Mouse (Mus musculus): Measurements from ENCODE around the gene Ctdspl2. TPM values are rescaled to one million over a fixed set of nuclear protein-coding genes. Genes with fewer than 3 reads are reported as not detected.
"Not testable (repeated sequence)": the region's sequence is repeated elsewhere in the genome, so short reads cannot be mapped to it uniquely, and the experiment has no call there.

Gene Ctdspl2
- polyA plus RNA-seq (2014; fragmentation: Nextera tagmentation; extraction: Ambion mirVana): 50.1 and 55.1 TPM in 2 replicates

GRCm38 (mm10) chr2:121955765-121956223 is at the start of gene Ctdspl2, which contains the start of gene Mageb3:
Gene Ctdspl2, plus strand, starts transcription at chr2:121956001.
Gene Mageb3, minus strand, starts transcription at chr2:121956092.
- DNase-seq (ENCODE audit: low spot score) (peak; percentile 98), ATAC-seq (ENCODE audit: low FRiP score) (peak; percentile 99)
- Histone ChIP-seq H3K27me3 (ENCODE audit: control insufficient read depth, insufficient read depth, low read length) (no peaks in the 10 kb centered on the region), H3K4me3 (ENCODE audit: low read depth, low read length) (peak within 1 kb of the TSS; percentile 90), H3K4me2 (replicated peaks; ENCODE audit: low read depth, low read length) (peak within 1 kb of the TSS; percentile 62), H3K4me1 (replicated peaks; ENCODE audit: control insufficient read depth, insufficient read depth, low read length) (no peaks in the 10 kb centered on the region), H3K27ac (ENCODE audit: low read depth, low read length) (peak within 1 kb of the TSS; percentile 86), H3K9me3 (ENCODE audit: control insufficient read depth, low read length) (no peaks in the 10 kb centered on the region), H3K9ac (ENCODE audit: low read depth, low read length) (peak within 1 kb of the TSS; percentile 95), H3K36me3 (ENCODE audit: control insufficient read depth, insufficient read depth, low read length) (no peaks in the 10 kb centered on the region)
- WGBS: 0% methylated on average over 37 of the region's 48 CpGs

DNA sequence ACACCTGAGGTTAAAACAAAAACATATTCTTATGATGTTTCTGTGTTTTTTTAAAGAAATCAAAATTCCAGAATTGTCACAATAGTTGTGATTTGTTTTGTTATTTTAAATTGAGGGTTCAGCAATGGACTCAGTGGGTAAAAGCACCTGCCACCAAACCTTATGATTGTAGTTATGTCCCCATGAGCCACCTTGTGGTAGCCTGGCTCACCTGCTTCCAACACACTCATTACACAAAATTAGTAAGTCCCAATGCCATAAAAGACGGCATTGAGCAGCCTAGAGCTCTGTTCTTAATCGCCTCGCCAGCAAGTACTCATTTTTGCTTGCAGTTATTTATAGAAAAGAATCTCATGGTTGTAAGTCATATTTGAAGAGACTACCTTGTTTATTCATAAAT is 45.8 kb upstream of the Ctdspl2 start:
- no peaks in the 10 kb centered on the region for H3K27me3 ChIP-seq (ENCODE audit: control insufficient read depth, insufficient read depth, low read length)
- no peak for DNase-seq (ENCODE audit: low spot score)
- no peaks in the 10 kb centered on the region for H3K4me1 ChIP-seq (replicated peaks; ENCODE audit: control insufficient read depth, insufficient read depth, low read length)

GRCm38 (mm10) chr2:121916047-121916970 is 39.5 kb upstream of the Ctdspl2 start:
- ATAC-seq (ENCODE audit: low FRiP score) (no peak), DNase-seq (ENCODE audit: low spot score) (no peak)
- Histone ChIP-seq H3K4me1 (replicated peaks; ENCODE audit: control insufficient read depth, insufficient read depth, low read length) (no peaks in the 10 kb centered on the region), H3K4me2 (replicated peaks; ENCODE audit: low read depth, low read length) (no peak overlapping the region), H3K27ac (ENCODE audit: low read depth, low read length) (no peak overlapping the region), H3K9me3 (ENCODE audit: control insufficient read depth, low read length) (no peaks in the 10 kb centered on the region), H3K36me3 (ENCODE audit: control insufficient read depth, insufficient read depth, low read length) (no peaks in the 10 kb centered on the region), H3K27me3 (ENCODE audit: control insufficient read depth, insufficient read depth, low read length) (no peaks in the 10 kb centered on the region), H3K4me3 (ENCODE audit: low read depth, low read length) (no peak overlapping the region), H3K9ac (ENCODE audit: low read depth, low read length) (no peak overlapping the region)
- WGBS: 97% methylated on average over 5 of the region's 5 CpGs

More for the DNA sequence above, 45.8 kb upstream of the Ctdspl2 start:
- H3K36me3 ChIP-seq (ENCODE audit: control insufficient read depth, insufficient read depth, low read length): no peaks in the 10 kb centered on the region
- no peak overlapping the region for H3K27ac ChIP-seq (ENCODE audit: low read depth, low read length)
- H3K9me3 ChIP-seq (ENCODE audit: control insufficient read depth, low read length): no peaks in the 10 kb centered on the region
- no peak for ATAC-seq (ENCODE audit: low FRiP score)
- no peak overlapping the region for H3K4me2 ChIP-seq (replicated peaks; ENCODE audit: low read depth, low read length)
- no peak overlapping the region for H3K4me3 ChIP-seq (ENCODE audit: low read depth, low read length)
- no peak overlapping the region for H3K9ac ChIP-seq (ENCODE audit: low read depth, low read length)
- WGBS: 93% methylated on average over 3 of the region's 3 CpGs

DNA sequence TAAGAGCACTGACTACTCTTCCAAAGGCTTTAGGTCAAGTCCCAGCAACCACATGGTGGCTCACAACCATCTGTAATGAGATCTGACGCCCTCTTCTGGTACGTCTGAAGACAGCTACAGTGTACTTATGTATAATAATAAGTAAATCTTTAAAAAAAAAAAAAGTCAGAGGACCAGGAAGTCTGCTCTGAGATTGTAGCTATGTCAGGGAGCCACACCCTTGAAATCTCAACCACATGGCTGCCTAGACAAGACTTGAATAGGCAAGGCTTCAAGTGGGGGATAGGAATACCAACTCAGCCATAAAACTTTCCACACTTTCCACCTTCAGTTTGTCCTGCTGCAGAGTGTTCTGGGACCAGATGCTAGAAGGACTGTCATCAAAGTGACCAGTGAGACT is 18.2 kb upstream of the Ctdspl2 start:
- H3K27ac ChIP-seq (ENCODE audit: low read depth, low read length); H3K4me2 ChIP-seq (replicated peaks; ENCODE audit: low read depth, low read length); H3K9me3 ChIP-seq (ENCODE audit: control insufficient read depth, low read length); H3K36me3 ChIP-seq (ENCODE audit: control insufficient read depth, insufficient read depth, low read length); H3K9ac ChIP-seq (ENCODE audit: low read depth, low read length); ATAC-seq (ENCODE audit: low FRiP score); H3K4me1 ChIP-seq (replicated peaks; ENCODE audit: control insufficient read depth, insufficient read depth, low read length); H3K4me3 ChIP-seq (ENCODE audit: low read depth, low read length); DNase-seq (ENCODE audit: low spot score); H3K27me3 ChIP-seq (ENCODE audit: control insufficient read depth, insufficient read depth, low read length): not testable (repeated sequence)
- WGBS: 82% methylated on average over 2 of the region's 2 CpGs

DNA sequence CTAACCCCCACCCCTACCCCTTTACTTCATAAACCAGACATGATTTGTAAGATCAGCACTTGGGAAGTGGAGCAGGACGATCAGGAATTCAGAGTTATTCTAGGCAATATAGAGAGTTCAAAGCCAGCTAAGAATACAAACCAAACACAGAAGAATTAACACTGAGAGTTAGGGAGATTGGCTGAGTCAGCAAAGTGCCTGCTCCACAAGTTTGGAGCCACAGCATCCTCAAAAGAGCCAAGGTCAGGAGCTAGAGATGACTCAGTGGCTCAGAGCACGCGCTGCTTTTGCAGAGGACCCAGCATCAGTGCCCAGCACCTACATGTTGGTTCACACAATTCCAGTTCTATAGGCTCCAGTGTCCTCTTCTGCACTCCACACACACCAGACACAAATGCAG is 12.4 kb upstream of the Ctdspl2 start:
- Histone ChIP-seq H3K9ac (ENCODE audit: low read depth, low read length) (no peak overlapping the region), H3K9me3 (ENCODE audit: control insufficient read depth, low read length) (no peaks in the 10 kb centered on the region), H3K4me2 (replicated peaks; ENCODE audit: low read depth, low read length) (no peak overlapping the region), H3K4me1 (replicated peaks; ENCODE audit: control insufficient read depth, insufficient read depth, low read length) (no peaks in the 10 kb centered on the region), H3K27ac (ENCODE audit: low read depth, low read length) (no peak overlapping the region), H3K36me3 (ENCODE audit: control insufficient read depth, insufficient read depth, low read length) (no peaks in the 10 kb centered on the region), H3K27me3 (ENCODE audit: control insufficient read depth, insufficient read depth, low read length) (no peaks in the 10 kb centered on the region), H3K4me3 (ENCODE audit: low read depth, low read length) (no peak overlapping the region)
- no peak for ATAC-seq (ENCODE audit: low FRiP score)
- 79% methylated on average over 3 of the region's 3 CpGs for WGBS
- no peak for DNase-seq (ENCODE audit: low spot score)

DNA sequence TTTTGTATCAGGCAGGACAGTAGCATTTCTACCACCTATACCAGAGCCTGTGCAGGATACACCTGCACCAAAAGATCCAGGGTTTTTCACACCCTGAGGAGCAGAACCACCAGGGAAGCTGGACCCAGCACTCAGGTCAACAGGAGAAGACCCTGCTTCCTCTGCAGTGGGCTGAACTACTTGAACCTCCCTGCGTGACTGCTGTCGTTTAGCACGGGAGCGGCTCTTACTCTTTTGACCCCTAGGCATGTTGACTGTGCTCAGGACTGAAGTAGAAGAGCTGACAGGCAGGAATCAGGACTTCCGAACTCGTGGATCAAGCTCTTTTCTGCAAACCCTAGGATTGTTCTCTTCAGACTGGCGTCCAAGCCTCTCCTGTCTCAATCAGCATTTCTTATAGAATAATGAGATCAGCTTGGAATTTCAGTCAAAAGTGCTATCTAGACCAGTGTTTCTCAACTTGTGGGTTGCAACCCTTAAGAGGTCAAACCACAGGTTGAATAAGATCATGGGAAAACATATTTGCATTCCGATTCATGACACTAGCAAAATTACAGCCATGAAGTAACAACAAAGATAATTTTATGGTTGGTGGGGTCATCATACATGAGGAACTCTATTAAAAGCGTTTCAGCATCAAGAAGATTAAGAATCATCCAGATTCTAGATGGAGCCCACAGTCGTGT is 687 bp upstream of the Ctdspl2 start:
- DNase-seq (ENCODE audit: low spot score) (peak; percentile 7), ATAC-seq (ENCODE audit: low FRiP score) (0 out of 2 replicates have a peak, but pooled peaks have one; percentile 0)
- Histone ChIP-seq H3K36me3 (ENCODE audit: control insufficient read depth, insufficient read depth, low read length) (no peaks in the 10 kb centered on the region), H3K27me3 (ENCODE audit: control insufficient read depth, insufficient read depth, low read length) (no peaks in the 10 kb centered on the region), H3K27ac (ENCODE audit: low read depth, low read length) (peak overlapping the region; percentile 86), H3K9ac (ENCODE audit: low read depth, low read length) (peak overlapping the region; percentile 95), H3K4me2 (replicated peaks; ENCODE audit: low read depth, low read length) (peak overlapping the region; percentile 62), H3K4me1 (replicated peaks; ENCODE audit: control insufficient read depth, insufficient read depth, low read length) (no peaks in the 10 kb centered on the region), H3K9me3 (ENCODE audit: control insufficient read depth, low read length) (no peaks in the 10 kb centered on the region), H3K4me3 (ENCODE audit: low read depth, low read length) (peak overlapping the region; percentile 90)
- 15% methylated on average over 10 of the region's 10 CpGs for WGBS

DNA sequence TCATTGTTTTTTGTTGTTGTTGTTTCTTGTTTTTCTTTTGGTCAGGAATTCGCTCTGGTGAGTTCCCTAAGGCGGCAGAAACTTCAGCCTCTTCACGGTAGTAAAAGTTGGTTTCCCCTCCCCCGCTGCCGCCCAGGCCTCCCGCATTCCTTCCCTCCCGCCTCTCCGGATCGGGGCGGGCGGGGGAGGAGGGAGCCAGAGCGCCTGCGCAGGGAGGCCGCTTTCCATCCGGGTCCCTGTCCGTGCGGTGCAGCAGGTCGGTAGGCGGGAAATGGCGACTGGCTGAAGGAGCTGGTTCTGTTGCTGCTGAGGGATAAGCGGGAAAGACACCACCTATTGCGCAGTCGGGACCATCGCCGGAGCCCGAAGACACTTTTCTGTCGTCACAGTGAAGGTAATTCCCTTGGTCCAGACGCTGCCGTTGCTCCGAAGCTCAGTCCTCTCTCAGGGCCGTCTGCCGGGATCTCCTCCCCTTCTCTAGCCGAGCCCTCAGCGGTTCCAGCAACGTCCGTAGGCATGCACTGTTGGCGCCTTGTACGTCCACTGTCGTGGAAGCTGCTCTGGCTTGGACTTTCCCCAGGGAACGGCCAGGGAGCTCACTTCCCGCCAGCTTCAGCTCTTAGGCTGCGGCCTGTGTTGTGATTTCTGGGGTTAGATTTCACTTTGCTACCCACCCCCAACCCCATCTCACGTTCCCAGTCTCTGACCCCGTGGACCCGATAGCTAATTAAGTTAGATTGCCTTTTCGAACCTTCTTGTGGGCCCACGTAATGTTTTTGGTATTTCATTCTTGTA is 620 bp downstream of the Ctdspl2 start:
- peak overlapping the region; percentile 86 for H3K27ac ChIP-seq (ENCODE audit: low read depth, low read length)
- peak overlapping the region; percentile 95 for H3K9ac ChIP-seq (ENCODE audit: low read depth, low read length)
- peak overlapping the region; percentile 62 for H3K4me2 ChIP-seq (replicated peaks; ENCODE audit: low read depth, low read length)
- H3K36me3 ChIP-seq (ENCODE audit: control insufficient read depth, insufficient read depth, low read length): no peaks in the 10 kb centered on the region
- DNase-seq (ENCODE audit: low spot score) (peak; percentile 98), ATAC-seq (ENCODE audit: low FRiP score) (peak; percentile 95)
- H3K4me1 ChIP-seq (replicated peaks; ENCODE audit: control insufficient read depth, insufficient read depth, low read length): no peaks in the 10 kb centered on the region
- under 1% methylated on average over 40 of the region's 47 CpGs for WGBS
- peak overlapping the region; percentile 90 for H3K4me3 ChIP-seq (ENCODE audit: low read depth, low read length)
- no peaks in the 10 kb centered on the region for H3K9me3 ChIP-seq (ENCODE audit: control insufficient read depth, low read length)
- no peaks in the 10 kb centered on the region for H3K27me3 ChIP-seq (ENCODE audit: control insufficient read depth, insufficient read depth, low read length)

GRCm38 (mm10) chr2:121957216-121957792 is 1.5 kb downstream of the Ctdspl2 start:
- no peak overlapping the region for H3K27ac ChIP-seq (ENCODE audit: low read depth, low read length)
- H3K4me1 ChIP-seq (replicated peaks; ENCODE audit: control insufficient read depth, insufficient read depth, low read length): no peaks in the 10 kb centered on the region
- no peak for ATAC-seq (ENCODE audit: low FRiP score)
- DNase-seq (ENCODE audit: low spot score): peak; percentile 7
- no peaks in the 10 kb centered on the region for H3K9me3 ChIP-seq (ENCODE audit: control insufficient read depth, low read length)
- peak overlapping the region; percentile 95 for H3K9ac ChIP-seq (ENCODE audit: low read depth, low read length)
- H3K4me2 ChIP-seq (replicated peaks; ENCODE audit: low read depth, low read length): peak overlapping the region; percentile 62
- no peaks in the 10 kb centered on the region for H3K27me3 ChIP-seq (ENCODE audit: control insufficient read depth, insufficient read depth, low read length)
- H3K4me3 ChIP-seq (ENCODE audit: low read depth, low read length): peak overlapping the region; percentile 90
- 14% methylated on average over 8 of the region's 8 CpGs for WGBS
- no peaks in the 10 kb centered on the region; the same call in 1 of the 2 replicates for H3K36me3 ChIP-seq (ENCODE audit: control insufficient read depth, insufficient read depth, low read length)
